Mouse (Mus musculus) thymus, adult 2 months (tissue): ENCODE data around the gene Zmiz1.

ENCODE experiments used
- CTCF ChIP-seq: fragments of 200-500 bp; IDR thresholded peaks from 2 replicates; pipeline ENCODE4 v1.5.1; 2012; ENCODE audit warnings: mild to moderate bottlenecking, control low read depth, low read length, moderate library complexity, borderline replicate concordance; ENCODE audit not compliant: control insufficient read depth, poor library complexity, insufficient read depth; ENCODE audit errors: extremely low read depth
- POLR2A ChIP-seq: fragments of 200-500 bp; IDR thresholded peaks from 2 replicates; pipeline ENCODE4 v1.6.1; 2012; ENCODE audit warnings: mild to moderate bottlenecking, low read length, control low read depth, moderate library complexity; ENCODE audit not compliant: control insufficient read depth, poor library complexity, insufficient read depth; ENCODE audit errors: extremely low read depth

- TF ChIP-seq POLR2A: no peak
- TF ChIP-seq CTCF: no peak
Observed at GRCm38 (mm10) chr14:25651131-25651530, 192.1 kb downstream of the Zmiz1 start.
